Mouse (Mus musculus) C2C12 (cell line): ENCODE measurements around the gene Caln1. TPM values are rescaled to one million over a fixed set of nuclear protein-coding genes. Genes with fewer than 3 reads are reported as not detected.

ENCODE experiments used
- H3K27me3 ChIP-seq: one replicate; pipeline ENCODE4 v1.6.1; 2011; ENCODE audit not compliant: control insufficient read depth, insufficient read depth, insufficient read length
- H3K36me3 ChIP-seq: one replicate; pipeline ENCODE4 v1.6.1; 2011; ENCODE audit not compliant: control insufficient read depth, insufficient read depth
- H3K4me3 ChIP-seq: one replicate; pipeline ENCODE4 v1.5.1; 2011; ENCODE audit warnings: mild to moderate bottlenecking, control low read depth; ENCODE audit not compliant: poor library complexity, insufficient read depth, severe bottlenecking
- H3K79me2 ChIP-seq: one replicate; pipeline ENCODE4 v1.6.1; 2011; ENCODE audit not compliant: control insufficient read depth, insufficient read depth
- H3K79me3 ChIP-seq: one replicate; pipeline ENCODE4 v1.6.1; 2011; ENCODE audit warnings: low read depth, control low read depth
- H3ac ChIP-seq: one replicate; pipeline ENCODE3; 2011; ENCODE audit warnings: low read depth; ENCODE audit not compliant: control insufficient read depth, insufficient read length
- CEBPB ChIP-seq: IDR thresholded peaks from one replicate; pipeline ENCODE4 v1.6.1; 2011; ENCODE audit warnings: low read depth, mild to moderate bottlenecking, control low read depth, moderate library complexity
- CTCF ChIP-seq: IDR thresholded peaks from one replicate; pipeline ENCODE4 v1.5.1; 2011; ENCODE audit not compliant: control insufficient read depth, insufficient read depth, insufficient read length
- FOSL1 ChIP-seq: IDR thresholded peaks from one replicate; pipeline ENCODE4 v1.8.0; 2011; ENCODE audit warnings: mild to moderate bottlenecking, low read length; ENCODE audit not compliant: poor library complexity, insufficient read depth, severe bottlenecking
- MAX ChIP-seq: IDR thresholded peaks from one replicate; pipeline ENCODE4 v1.6.1; 2011; ENCODE audit warnings: mild to moderate bottlenecking, control low read depth
- MYOD1 ChIP-seq: IDR thresholded peaks from one replicate; pipeline ENCODE4 v1.6.1; 2011; ENCODE audit warnings: low read depth; ENCODE audit not compliant: control insufficient read depth, insufficient read length
- MYOG ChIP-seq: IDR thresholded peaks from one replicate; pipeline ENCODE4 v1.6.1; 2011; ENCODE audit not compliant: control insufficient read depth, insufficient read length; ENCODE audit errors: extremely low read depth
- USF1 ChIP-seq: IDR thresholded peaks from one replicate; pipeline ENCODE4 v1.6.1; 2011; ENCODE audit warnings: low read depth, mild to moderate bottlenecking, control low read depth, moderate library complexity
- polyA plus RNA-seq: library from polyadenylated mRNA; unstranded; fragments of >200 nt; fragmentation: generic; extraction: Trizol; gene quantifications from one replicate; pipeline ENCODE4 v1.2.1, GENCODE M21; 2012; ENCODE audit warnings: missing spikeins

The Caln1 gene
- polyA plus RNA-seq, 1 experiment, result 0.02 TPM

GRCm38 (mm10) chr5:130586257-130586656 lies 217.0 kb downstream of the Caln1 start:
- Histone ChIP-seq H3K79me3 (no peaks in the 10 kb centered on the region), H3K27me3 (no peaks in the 10 kb centered on the region), H3K79me2 (no peaks in the 10 kb centered on the region)

GRCm38 (mm10) chr5:130596541-130596940 lies 227.3 kb downstream of the Caln1 start:
- H3K27me3 ChIP-seq, result no peaks in the 10 kb centered on the region
- no peaks in the 10 kb centered on the region for H3K36me3 ChIP-seq
- no peaks in the 10 kb centered on the region for H3K79me3 ChIP-seq
- H3ac ChIP-seq, result no peak overlapping the region
- H3K4me3 ChIP-seq, result no peak overlapping the region
- H3K79me2 ChIP-seq, result no peaks in the 10 kb centered on the region
- TF ChIP-seq CTCF (no peak), MYOD1 (no peak), FOSL1 (no peak), MAX (no peak)

More at GRCm38 (mm10) chr5:130586257-130586656, 217.0 kb downstream of the Caln1 start:
- TF ChIP-seq USF1 (no peak), CTCF (no peak), CEBPB (no peak), MAX (no peak), MYOG (no peak), FOSL1 (no peak), MYOD1 (no peak)
- Histone ChIP-seq H3K4me3 (no peak overlapping the region), H3ac (no peak overlapping the region), H3K36me3 (no peaks in the 10 kb centered on the region)

- no peaks in the 10 kb centered on the region for H3K36me3 ChIP-seq
- H3K79me2 ChIP-seq, result no peaks in the 10 kb centered on the region
- TF ChIP-seq CEBPB, result no peak
- no peak for TF ChIP-seq FOSL1
- H3K79me3 ChIP-seq, result no peaks in the 10 kb centered on the region
- H3K27me3 ChIP-seq, result no peaks in the 10 kb centered on the region
- no peak overlapping the region for H3K4me3 ChIP-seq
- no peak overlapping the region for H3ac ChIP-seq
These were observed 244.4 kb downstream of the Caln1 start for GRCm38 (mm10) chr5:130613657-130614056.

GRCm38 (mm10) chr5:130614209-130614608 lies 245.0 kb downstream of the Caln1 start:
- Histone ChIP-seq H3K4me3 (no peak overlapping the region), H3K36me3 (no peaks in the 10 kb centered on the region), H3K79me2 (no peaks in the 10 kb centered on the region), H3K79me3 (no peaks in the 10 kb centered on the region), H3K27me3 (no peaks in the 10 kb centered on the region), H3ac (no peak overlapping the region)
- TF ChIP-seq MAX (no peak), CEBPB (no peak), USF1 (no peak), MYOG (no peak), MYOD1 (no peak)

GRCm38 (mm10) chr5:130620060-130620459 lies 250.8 kb downstream of the Caln1 start:
- H3ac ChIP-seq, result no peak overlapping the region
- no peaks in the 10 kb centered on the region for H3K79me2 ChIP-seq
- no peaks in the 10 kb centered on the region for H3K27me3 ChIP-seq
- H3K79me3 ChIP-seq, result no peaks in the 10 kb centered on the region
- H3K4me3 ChIP-seq, result no peak overlapping the region
- H3K36me3 ChIP-seq, result no peaks in the 10 kb centered on the region
- TF ChIP-seq MYOG (no peak), USF1 (no peak), MYOD1 (no peak), FOSL1 (no peak), CEBPB (no peak), CTCF (no peak), MAX (no peak)

- Histone ChIP-seq H3ac (no peak overlapping the region), H3K36me3 (no peaks in the 10 kb centered on the region), H3K79me3 (no peaks in the 10 kb centered on the region), H3K4me3 (no peak overlapping the region), H3K79me2 (no peaks in the 10 kb centered on the region), H3K27me3 (no peaks in the 10 kb centered on the region)
- peak; percentile 69 for TF ChIP-seq CEBPB
- TF ChIP-seq MYOG, result no peak
- no peak for TF ChIP-seq USF1
These were observed 254.0 kb downstream of the Caln1 start for GRCm38 (mm10) chr5:130623206-130623605.

GRCm38 (mm10) chr5:130627800-130628199 lies 258.5 kb downstream of the Caln1 start:
- no peak overlapping the region for H3K4me3 ChIP-seq
- no peak for TF ChIP-seq MYOD1
- no peak for TF ChIP-seq USF1
- TF ChIP-seq CTCF, result no peak
- TF ChIP-seq MYOG, result no peak
- TF ChIP-seq CEBPB, result no peak
- no peak for TF ChIP-seq MAX
- TF ChIP-seq FOSL1, result no peak
- no peaks in the 10 kb centered on the region for H3K79me3 ChIP-seq
- no peaks in the 10 kb centered on the region for H3K36me3 ChIP-seq
- H3ac ChIP-seq, result no peak overlapping the region
- H3K79me2 ChIP-seq, result no peaks in the 10 kb centered on the region
- H3K27me3 ChIP-seq, result no peaks in the 10 kb centered on the region
